Mouse (Mus musculus) kidney, adult 8-10 months (tissue): ENCODE measurements at regions not wholly inside any gene's neighbourhood (a gene's known extent, or its start where the extent isn't known, plus 50 kb on each side); places are given as distances from the start of the nearest gene placed in this dataset.

Experiments used
- DNase-seq, 2 experiments: peaks; one replicate each; pipeline ENCODE4 v3.0.0; 2022

DNA sequence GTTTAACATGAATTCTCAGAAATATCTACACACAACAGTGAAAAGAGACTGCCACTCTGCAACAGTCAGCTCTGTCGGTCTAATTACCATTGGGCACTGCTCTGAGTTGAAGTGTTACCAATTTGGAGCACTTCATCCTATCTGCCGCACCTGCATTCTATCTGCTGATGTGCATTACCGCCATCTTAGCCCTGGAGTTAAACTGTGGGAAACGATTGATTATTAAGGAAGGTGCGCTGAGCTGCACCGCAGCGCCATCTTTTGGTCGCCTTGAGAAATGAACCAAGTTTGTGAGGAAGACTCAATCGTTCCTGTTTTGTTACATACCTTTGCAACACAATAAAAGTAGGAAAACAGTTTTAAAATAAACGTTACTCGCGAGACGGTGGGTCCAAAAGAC is 110.5 kb downstream of the Rergl start:
- DNase-seq: peak in 1 of 2 experiments; percentile 2

DNA sequence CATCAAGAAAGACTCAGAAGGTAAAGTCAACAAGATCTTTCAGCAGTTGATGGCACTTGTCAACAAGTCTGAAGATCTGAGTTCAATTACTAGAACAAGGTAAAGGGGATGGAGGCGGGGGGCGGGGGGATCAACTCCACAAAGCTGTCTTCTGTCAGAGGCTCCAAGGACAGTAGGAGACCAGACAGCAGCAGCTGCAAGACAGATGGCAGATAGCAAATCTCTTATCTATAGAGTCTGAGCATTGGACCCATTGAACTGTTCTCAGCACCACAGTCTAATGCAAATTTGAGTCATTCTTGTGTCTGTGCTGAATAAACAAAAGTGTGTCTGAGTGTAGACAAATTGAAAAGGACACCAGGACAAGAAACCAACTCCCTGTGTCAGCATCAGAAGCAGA is 150.8 kb downstream of the Rergl start:
- no peak for DNase-seq

DNA sequence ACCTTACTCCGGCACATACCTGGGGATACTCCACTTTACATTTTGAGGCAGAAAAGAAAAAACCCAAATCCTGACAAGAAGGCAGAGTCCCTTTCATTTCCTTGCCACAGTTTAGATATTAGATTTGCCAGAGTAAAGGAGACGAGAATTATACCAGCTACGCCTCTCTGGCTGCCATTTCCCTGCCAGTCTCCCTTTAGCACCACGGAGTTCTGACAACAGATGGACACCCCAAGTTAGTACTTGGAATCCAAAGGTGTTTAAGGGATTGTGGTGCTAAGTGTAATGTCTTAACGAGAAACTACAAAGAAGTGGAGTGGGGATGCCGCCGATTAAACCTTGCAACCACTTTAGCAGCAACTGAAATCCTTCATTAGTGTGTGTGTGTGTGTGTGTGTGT is 176.6 kb downstream of the Rergl start:
- DNase-seq: no peak

DNA sequence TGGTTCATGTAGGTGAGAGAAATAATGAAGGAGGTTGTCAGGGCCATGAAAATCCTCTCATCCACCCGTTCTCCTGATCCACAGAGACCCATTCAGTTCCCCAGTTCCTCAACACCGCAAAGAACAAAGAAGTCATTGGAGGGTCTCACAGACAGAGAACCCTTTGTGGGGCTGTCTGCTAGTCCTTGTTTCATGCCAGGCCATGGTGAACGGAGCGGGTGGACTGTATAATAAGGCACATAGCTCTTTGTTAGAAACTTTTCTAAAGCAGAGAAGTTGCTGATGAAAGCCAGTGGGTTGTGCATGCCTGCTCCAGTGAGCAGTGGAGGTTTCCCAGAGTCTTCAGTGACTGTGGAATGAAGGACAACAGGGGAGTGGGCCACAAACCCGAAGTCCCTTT is 194.1 kb downstream of the Rergl start:
- DNase-seq: no peak

DNA sequence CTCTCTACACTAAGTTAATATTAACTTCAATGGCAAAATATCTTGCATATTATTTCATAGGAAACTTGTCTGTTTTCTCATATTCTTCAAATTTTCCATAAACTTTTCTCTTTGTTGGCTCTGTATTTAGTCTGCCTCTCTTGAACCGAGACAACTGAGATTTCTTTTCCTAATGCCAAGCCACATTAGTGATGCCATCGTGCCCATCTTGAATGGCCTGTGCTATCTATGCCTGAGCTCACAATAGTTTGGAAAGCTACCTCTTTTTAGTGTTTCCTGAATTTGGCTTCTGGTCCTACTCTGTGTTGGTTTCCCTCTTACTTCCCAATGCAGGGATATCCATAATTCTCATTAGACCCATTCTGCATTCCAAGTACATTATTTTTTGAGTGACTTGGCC is 197.5 kb downstream of the Rergl start:
- DNase-seq: no peak

DNA sequence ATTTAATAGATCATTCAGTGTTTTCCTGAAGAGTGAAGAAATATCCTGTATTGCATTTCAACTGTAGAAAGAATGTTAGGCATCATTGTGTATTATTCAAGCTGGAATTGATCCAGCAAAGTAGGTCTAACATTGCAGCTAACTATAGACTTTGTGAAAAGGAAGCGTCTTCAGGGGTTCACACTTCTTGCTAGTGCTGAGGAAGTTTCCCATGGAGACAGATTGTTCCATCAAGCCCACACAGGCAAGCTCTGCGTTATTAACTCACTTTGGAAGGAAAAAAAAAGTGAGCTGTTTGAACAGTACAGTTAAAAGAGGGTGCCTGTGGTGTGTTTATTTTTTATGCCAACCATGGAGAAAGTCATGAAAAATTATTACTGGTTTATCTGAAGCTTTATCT is 206.1 kb downstream of the Rergl start:
- DNase-seq: no peak

DNA sequence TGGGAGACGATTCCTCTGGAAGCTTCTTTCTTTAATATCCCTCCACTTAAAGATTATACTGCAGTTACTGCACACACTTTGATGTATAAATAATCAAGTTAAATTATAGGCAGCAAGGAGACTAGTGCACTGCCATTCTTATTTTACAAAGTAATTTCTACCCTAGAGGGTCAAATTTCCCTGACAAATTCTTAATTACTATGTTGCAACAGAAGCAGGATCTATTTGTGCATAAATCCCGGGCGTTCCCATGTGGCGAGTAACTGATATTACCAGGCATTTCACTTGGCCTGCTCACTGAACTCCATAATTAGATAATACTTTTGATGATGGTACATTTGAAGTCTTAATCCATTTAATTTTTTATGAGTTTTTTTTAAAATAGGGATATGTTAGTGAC is 222.7 kb downstream of the Rergl start:
- no peak for DNase-seq

DNA sequence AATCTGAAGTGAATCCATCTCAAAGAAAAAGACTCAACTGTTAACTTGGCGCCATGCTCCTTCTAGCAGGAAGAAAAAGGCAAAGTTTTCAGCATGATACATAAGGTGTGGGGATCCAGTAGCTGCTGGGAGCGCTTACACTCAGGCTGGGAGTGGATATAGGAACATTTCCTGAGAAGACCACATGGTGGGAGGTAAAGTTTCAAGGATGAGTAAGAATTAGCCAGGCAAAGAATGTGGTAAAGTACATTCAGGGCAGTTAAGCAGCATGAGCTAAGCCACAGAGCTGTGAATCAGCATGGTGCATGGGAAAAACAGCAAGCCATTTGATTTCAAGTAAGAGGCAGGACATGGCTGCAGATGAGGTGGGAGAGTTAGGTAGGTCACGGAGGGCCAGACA is 226.3 kb downstream of the Rergl start:
- no peak for DNase-seq

DNA sequence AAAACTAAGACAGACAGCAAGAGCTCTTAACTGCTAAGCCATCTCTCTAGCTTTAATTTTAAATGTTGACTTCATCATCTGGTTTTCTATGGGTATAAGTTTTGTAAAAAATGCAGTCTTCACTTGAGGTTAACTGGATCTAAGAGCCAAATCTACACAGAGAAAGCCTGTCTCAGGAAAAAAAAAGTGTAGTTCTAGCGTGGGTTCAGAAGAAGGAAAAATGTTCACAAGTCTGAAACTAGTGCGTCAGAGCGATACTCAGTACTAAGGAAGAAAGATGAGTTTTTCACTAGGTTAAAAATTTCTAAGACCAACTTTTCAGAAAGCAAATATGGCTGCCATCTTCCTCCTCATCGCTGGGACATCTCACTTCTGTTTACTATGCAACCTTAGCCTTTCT is 248.1 kb downstream of the Rergl start:
- DNase-seq: no peak

DNA sequence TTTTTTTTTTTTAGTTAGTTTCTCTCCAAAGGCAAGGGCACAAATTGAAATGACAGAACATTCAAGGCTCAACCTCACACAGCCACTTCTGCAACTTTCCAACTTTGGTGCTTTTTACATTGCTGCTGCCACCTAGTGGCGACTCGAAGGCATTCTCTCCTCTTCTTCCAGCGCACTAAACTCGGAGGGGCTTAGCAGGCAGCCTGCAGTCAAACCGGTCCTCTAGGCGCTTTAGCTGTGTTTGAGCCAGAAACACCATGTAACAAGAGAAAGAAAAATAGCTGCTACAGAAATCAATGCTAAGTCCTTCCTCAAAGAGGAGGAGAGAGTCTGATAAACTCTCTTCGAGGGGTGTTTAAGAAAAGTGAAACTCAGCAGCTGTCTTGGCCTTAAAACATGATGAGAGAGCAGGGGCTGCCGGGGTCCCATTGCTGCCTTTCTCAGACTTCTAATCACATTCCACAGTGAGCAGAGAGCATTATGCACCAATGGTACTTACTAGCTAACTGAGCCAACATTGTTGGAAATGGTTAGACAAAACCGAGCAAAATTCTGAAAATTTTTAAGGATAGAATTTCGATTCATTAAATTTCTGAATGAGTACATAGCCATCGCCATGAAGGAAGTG is 252.7 kb downstream of the Rergl start:
- DNase-seq: peak; percentile 0 to 17

DNA sequence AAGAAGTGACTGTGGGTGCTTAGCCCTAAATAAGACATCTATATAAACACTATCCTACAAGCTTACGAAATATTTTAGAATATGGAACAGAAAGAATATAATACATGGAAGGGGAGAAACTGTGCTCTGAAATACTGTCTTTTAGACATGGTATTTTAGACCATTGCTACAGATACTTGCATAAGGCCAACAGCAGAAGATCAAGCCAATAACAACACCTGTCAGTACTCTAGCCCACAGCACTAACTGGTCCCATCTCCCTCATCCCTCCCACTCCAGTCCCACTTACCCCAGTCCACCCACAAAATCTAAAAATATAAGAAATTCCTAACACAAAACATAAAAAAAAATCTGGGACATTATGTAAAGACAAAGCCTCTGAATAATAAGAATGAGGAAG is 275.6 kb downstream of the Rergl start:
- no peak for DNase-seq

DNA sequence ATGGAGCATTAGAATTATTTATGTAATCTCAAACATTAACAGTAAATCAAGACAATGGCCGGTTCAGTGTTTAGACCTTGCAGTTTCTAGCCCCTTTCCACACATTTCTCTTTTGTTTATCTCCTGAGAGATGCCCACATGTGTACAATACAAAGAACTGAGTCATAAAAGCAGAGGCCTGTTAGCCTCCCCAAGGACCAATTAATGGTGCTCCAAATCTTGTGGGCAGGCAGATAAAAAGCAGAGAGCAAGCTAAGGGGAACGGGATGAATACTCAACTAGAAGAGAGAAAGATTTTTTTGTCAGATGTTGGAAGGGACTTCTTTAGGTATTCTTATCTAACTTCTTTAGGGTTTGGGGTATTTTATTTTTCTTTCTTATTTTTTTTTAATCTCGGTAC is 287.3 kb downstream of the Rergl start:
- no peak for DNase-seq

DNA sequence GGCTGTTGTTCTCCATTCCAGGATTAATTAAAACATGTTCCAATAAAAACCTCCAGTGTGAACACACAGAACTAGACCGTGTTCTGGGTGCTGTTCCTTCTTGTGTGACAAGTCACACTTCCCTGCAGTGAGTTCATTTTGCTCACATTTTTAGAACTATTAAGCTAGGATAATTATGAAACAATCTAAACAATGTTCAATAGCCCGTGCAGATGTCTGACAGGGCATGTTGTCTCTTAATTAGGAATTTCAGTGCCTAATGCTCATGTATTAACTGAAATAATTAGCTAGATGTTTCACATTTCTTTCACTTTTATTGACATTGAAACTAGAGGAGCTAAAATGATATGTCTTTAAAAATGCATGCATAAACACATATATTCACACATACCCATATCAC is 291.5 kb downstream of the Rergl start:
- no peak for DNase-seq

DNA sequence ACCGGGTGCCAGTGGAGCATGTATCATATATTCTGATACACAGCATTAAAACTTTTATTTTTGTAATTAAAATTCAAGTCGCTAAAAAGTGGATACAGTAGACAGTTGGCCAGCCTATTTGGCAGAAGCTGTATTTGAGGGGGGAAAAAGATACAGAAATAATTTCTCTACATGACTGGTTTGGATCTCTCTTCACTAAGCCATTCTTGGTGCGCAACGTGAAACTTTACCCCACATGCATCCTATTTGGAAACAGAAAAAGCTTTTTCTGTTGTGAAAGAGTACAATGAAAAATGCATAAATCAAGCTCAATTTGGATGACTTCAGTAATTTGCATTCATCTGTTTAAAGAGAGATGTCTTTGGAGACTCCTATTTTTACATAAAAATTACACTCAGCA is 303.2 kb downstream of the Rergl start:
- no peak for DNase-seq

DNA sequence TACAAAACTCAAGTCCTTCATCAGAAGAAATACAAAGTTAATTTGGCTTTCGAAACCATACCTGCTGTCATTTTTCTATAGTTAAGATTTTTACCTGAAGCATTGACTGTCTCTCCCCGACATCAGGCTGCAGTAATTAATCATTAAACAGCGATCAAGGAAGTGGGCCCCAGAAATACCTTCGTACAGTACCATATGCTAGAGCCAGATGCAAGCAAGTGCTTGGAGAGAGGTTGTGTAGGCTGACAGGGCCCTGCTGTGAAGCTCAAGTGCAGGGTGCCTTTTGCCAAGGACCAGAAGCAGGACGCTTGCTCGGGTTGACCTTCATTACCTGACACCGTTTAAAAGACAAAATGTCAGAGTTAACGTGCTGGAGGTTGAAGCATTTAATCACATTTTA is 315.3 kb downstream of the Rergl start:
- no peak for DNase-seq

DNA sequence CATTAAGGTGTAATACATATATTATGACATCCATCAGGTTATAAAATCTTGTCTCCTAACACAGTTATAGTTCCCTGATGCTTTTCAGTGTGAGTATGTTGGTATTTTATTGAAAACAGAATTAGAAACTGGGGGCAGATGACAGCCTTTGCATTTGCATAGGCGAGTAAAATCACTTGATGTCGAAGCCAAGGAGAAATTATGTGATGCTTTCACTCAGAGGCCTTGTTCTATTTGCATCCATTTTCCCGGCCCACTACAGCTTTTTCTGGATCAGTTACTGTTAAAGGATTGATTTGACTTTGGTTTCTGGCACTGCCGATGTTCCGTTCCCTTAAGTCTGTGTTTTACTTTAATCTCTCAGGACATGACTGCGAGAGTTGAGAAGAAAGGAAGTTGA is 341.4 kb downstream of the Rergl start:
- DNase-seq: no peak

DNA sequence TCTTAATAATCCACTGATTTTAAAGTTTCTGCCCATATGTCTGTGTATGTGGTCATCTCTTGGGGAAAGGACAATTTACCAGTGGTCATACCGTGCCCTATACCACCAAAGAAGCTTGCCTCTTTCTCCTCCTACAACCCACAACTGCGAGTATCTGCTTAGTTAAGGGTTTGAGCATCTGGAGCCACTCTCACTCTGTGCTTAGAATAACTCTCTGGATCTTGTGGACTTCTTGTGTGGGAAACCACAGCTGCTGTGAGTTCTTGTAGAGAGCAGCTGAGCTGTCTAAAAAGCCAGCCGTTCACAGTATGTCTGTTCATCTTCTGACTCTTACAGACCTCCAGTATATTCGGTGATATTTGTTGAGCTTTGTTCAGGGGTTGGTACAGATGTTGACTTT is 342.0 kb downstream of the Rergl start:
- DNase-seq: no peak

DNA sequence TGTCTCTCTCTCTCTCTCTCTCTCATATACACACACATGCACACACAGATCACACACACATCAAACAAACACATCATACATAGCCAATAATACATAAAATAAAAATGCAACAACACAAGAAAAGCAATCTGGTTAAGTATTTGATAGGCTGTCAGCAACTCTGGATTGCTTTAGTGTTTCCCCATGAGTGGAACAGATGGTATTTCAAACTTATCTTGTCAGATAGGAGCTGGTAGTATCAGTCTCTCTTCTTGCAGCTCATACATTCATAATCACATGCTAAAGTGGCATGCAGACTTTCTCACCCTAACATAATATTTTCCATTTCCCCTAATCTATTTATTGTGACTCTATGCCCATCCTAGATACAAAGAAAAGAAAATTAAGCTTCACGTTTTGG is 347.0 kb downstream of the Rergl start:
- DNase-seq: no peak

DNA sequence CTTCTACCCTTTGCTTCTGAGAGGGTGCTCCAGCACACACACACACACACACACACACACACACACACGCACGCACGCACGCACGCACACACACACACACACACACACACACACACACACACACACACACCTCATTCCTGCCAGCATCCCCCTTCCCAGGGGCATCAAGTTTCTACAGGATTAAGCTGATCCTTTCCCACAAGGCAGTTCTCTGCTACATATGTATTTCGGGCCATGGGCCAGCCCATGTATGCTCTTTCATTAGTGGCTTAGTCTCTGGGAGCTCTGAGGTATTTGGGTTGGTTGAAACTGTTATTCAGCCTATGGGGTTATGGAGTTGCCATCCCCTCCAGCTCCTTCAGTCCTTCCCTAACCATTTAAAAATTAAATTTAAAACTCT is 366.1 kb downstream of the Rergl start:
- no peak for DNase-seq

DNA sequence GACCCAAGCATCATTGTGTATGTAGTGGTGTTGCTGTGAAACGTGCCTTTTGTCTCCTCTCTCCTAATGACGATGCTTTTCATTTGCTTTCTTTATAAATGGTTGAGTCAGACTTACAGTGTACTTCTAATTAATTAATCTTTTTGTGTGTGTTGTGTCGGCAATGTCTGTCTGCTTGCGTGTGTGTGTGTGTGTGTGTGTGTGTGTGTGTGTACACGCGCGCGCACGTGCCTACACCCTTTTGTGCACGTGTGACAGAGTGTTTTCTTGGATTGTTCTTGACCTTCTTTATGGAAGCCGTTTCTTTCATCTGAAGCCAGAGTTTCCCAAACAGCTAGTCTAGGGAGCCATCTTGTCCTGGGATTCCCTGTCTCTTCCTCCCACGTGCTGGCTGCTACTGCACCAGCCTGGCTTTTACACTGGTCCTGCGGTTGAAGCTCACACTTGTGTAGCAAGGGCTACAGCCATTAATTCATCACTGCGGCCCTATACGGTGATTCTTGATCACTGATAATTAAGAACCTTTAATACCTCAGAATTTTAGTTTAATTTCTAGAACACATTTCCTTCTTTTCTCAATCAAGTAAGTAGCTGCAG is 369.6 kb downstream of the Rergl start:
- no peak for DNase-seq

DNA sequence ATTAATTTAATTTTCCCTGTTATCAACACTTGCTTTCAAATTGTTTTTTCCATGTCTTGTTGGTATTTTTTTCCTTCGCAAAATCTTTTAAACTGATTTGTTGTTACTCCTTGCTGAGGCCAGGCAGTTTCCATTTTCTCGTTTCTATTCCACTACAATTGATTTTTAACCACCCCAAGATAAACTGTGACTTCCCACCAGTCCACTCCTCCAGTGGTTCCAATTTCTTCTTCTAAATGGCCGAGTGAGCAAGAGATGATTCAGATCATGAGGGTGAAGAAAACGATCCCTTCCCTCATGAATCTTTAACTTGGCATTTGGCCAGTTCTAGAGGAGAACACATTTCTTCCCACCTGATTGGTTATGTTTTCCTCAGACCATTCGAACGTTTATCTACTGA is 393.5 kb downstream of the Rergl start:
- DNase-seq: no peak

DNA sequence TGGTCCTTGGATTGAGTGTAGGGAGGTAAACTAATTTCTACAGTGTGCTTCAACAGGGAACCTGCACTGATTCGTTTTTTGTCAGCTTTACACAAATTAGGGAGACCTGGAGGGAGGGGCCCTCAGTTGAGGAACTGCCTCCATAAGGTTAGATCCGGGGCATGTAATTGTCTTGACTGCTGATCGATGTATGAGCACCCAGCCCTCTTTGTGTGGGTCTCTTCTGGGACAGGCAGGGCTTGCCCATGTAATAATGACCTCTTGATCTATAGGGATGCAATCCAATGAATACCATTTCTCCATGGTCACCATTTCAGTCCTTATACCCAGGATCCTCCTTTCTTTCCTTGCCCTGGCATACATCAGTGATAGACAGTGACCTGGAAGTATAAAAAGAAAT is 398.4 kb downstream of the Rergl start:
- no peak for DNase-seq

DNA sequence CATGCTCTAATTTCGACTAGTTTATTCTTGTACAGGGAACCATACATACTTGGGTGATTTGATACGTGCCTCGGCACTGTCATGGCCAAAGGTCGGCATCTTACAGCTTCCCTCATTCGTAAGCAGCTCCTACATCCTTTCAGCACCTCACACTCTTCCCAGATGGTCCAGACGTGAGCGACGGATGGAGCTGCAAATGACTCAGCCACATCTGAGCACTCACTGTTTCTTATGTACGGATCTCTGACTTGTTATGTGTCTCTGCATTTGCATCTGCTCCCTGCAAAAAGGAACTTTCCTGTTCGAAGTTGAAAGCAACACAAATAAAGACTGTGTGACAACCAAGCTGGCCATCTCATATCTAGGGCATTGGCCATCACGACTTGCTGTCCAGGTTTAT is 402.5 kb downstream of the Rergl start:
- DNase-seq: no peak

DNA sequence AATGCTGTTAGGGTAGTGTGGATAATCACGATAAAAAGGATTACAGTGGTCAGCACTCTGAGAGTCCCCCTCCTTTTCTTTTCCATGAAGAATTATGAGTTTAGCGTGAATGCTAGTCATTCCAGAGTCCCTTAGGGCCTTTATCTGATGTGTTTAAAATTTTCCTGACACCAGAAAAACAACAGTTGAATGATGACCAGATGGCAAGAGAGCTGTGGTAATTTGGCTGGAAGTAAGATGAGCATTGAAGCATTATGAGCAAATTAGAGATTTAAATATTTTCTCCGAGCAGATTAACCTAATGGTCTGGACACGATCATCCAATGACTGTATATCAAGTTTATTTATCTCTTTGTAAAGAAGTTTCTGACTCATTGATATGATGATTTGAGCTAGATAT is 417.1 kb upstream of the Igbp1b start:
- DNase-seq: no peak

DNA sequence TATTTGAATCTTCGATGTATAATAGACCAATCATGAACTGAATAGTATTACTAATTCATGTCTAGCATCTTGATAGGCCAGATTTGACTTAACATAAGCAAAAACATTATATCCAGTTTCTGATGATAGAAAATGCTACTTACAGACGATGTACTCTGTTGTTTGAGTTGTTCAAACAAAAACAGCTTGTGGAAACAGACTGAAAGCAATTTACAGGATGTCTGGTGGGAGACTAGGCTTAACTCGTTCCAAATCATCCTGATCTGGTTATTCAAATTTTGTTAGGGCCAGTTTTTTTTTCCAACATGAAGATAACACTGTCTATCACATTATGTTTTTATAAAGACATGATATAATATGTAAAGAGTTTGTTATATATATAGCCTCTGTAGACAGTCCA is 369.4 kb upstream of the Igbp1b start:
- DNase-seq: no peak

DNA sequence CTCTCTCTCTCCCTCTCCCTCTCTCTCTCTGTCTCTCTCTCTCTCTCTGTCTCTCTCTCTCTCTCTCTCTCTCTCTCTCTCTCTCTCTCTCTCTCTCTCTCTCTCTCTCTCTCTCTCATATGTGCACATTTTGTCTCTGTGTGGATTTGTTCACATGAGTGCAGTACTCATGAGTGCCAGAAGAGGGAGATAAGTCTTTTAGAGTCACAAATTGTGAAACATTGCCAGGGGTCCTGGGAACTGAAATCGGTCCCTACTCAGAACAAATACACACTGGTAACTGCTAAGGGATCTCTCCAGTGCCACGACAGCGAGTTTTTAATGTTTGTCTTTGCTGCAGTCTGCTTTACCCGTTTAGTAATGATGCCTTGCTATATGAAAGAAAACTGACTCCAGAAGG is 356.2 kb upstream of the Igbp1b start:
- no peak for DNase-seq
